7 mouse cellular contexts compared by ENCODE assay signal in genomic region chr4:120801446-120801845, GRCm38 (mm10). TPM values are rescaled to one million over a fixed set of nuclear protein-coding genes. Genes with fewer than 3 reads are reported as not detected.
DNase-seq lines count a peak whose midpoint lies in the region; ATAC-seq lines count a peak whose summit lies in the region.

No protein-coding gene starts in this region.

- DNase-seq in kidney, postnatal 14 days = peak; percentile 31
- DNase-seq in kidney, adult 11 months = no peak
- DNase-seq in NIH3T3 (ENCODE audit: low read depth) = peak; percentile 41
- peak; percentile 11 to 25 for DNase-seq in spleen, postnatal 36 days (ENCODE audit: low spot score in 2 of 2)
- DNase-seq in urinary bladder, postnatal 25 days (ENCODE audit: low spot score) = no peak
- no peak for DNase-seq in frontal cortex, adult 2 months (ENCODE audit: extremely low spot score in 1 of 2, low spot score in 1 of 2)

- peak; percentile 60 for ATAC-seq in inflammation-experienced regulatory T-cells, adult 6 months

RNA-seq across cellular contexts. Expression of gene Nfyc, which starts 29.9 kb away (rescaled TPM):
- polyA plus RNA-seq in inflammation-experienced regulatory T-cells, adult 6 months (2017; shearing (Covaris generic)) = 10 to 100 TPM; 56.4 to 70.1 (median 67.4) TPM
- polyA plus RNA-seq in frontal cortex, adult 2 months (2012; rRNA removed) = 107 and 119 TPM in 2 replicates

RNA-seq across cellular contexts. Expression of gene Kcnq4, which starts 53.0 kb away (rescaled TPM):
- not detected for polyA plus RNA-seq in inflammation-experienced regulatory T-cells, adult 6 months (2017; shearing (Covaris generic))
- 7.4 and 7.8 TPM in 2 replicates for polyA plus RNA-seq in frontal cortex, adult 2 months (2012; rRNA removed)

RNA-seq across cellular contexts. Expression of gene Rims3, which starts 53.2 kb away (rescaled TPM):
- 1 to 10 TPM in 2 of 3 experiments, under 1 TPM in 1; 0.58 to 1.1 (median 1.0) TPM for polyA plus RNA-seq in inflammation-experienced regulatory T-cells, adult 6 months (2017; shearing (Covaris generic))
- polyA plus RNA-seq in frontal cortex, adult 2 months (2012; rRNA removed) = 56.3 and 62.0 TPM in 2 replicates

Comparison
In these comparisons a context has a peak if more than half of its experiments do, and no peak if none do; other contexts are left out.
1. DNase-seq: peak in kidney, postnatal 14 days (single experiment), NIH3T3 (single experiment) and spleen, postnatal 36 days (2 of 2); none in kidney, adult 11 months (single experiment), urinary bladder, postnatal 25 days (single experiment) and frontal cortex, adult 2 months (0 of 2).
2. RNA of gene Rims3, which starts 53.2 kb away (polyA plus RNA-seq): 56.3 to 62.0 TPM in frontal cortex, adult 2 months; 0.58 to 1.1 TPM in inflammation-experienced regulatory T-cells, adult 6 months; every median in the first group is over 10 times any median in the second.